Mouse (Mus musculus) layer of hippocampus, postnatal 10 days (tissue): ENCODE measurements at regions not wholly inside any gene's neighbourhood (a gene's known extent, or its start where the extent isn't known, plus 50 kb on each side); places are given as distances from the start of the nearest gene placed in this dataset.

ENCODE experiments used
- DNase-seq, 2 experiments: peaks; one replicate each; pipeline ENCODE4 v3.0.0; 2021; ENCODE audit warnings: low spot score in 2 of 2

DNA sequence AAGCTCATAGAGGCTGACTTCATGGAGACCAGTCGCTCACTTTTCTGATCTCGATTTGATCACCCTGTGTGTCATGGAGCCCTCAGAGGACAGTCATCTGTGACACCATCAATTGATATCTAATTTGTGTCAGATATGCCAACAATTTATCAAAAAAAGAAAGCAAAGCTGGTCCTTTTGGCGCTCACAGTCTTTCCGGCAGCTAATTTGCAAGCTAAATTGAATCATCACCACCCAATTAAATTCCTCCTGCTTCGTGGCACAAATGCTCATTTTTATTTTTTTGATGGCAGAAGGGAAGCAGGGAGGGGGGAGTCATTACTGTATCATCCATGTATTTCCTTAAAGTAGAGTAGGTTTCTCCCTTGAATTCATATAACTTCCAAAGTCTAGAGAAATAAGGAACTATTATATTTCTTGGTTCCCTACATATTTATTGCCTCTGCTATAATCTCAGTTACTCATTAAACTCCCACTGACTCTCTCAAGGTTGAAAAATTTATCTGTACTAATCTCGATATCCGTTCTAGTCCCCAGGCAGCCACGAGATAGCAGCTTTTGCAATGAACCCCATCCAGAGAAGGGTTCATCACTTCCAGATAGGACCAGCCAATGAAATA is 325.8 kb downstream of the Gpam start:
- DNase-seq: peak; percentile 8 to 19

DNA sequence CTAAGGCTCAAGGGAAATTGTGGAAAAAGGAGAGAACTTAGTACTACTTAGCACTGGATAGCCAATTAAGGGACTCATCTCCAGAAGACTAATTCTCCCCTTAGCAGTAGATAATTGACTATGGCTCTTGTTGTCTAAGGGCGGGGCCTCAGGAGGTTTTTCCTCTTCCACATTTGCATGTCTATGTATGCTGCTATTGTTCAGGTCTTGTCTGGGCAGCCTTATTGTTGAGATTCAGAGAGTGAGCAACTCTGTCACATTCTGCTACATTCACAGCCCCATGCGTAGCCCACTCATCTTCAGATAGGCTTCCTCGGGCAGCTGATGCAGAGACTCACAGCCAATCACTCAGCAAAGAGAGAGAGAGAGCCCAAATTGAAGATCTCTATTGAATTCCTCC is 339.9 kb downstream of the Gpam start:
- DNase-seq: no peak

DNA sequence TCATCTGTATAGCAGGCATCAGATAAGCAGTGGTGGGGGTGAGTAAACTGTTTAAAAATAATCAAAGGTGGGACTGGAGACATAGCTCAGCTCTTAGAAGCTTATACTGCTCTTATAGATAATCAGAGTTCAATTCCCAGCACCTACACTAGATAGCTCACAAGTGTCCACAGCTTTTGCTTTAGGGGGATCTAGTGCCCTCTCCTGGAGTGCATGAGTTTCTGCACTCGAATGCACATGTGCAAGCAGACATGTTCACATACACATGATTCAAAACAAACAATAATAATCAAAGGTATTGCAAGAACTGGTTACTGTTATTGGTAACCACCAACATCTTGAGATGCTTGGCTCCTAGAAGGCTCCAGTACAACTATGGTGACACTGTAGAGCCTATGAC is 343.3 kb downstream of the Gpam start:
- DNase-seq: no peak

DNA sequence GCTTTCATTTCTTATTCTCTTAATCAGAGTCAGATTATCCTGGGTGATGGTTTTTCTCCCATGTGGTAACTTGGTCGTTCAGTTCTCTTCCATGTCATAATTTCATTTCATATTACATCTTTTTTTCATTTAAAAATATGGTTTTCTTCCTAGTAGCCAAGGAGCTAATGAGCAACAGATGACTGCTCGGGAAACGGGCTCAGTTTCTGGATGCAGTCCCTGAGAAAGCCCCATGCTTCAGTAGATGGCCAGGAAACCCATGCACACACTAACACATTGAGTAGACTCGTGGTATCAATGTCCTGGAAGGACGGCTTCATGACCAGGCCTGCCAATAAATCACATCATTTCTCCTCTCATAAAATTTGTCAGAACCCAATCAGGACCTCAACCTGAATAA is 369.3 kb downstream of the Gpam start:
- no peak for DNase-seq

DNA sequence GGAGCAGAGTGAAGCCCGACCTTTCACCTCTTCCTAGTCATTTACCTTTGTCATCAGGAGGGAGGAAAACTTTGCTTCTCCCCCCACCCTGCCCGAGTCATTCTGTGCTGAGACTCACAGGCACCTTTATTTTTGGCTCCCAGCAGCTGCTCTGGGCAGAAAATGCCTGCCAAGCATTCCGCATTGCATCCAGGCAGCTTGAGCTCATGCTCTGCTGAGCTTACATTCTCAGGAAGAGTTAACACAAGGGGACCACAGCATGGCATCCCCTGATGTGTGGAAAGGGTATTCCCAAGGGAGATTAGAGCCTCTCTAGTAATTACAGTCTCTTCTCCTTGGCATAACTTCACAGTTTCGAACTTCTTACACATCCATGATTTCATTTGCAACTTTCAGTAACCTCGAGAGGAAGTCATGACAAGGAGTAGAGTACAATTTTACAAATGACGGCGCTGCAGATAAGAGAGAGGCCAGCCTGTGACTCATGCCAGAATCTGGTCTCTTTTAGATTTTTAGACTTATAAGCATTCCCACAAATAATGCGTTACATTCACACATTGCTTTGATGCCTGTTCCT is 370.3 kb downstream of the Gpam start:
- peak; percentile 13 to 35 for DNase-seq

DNA sequence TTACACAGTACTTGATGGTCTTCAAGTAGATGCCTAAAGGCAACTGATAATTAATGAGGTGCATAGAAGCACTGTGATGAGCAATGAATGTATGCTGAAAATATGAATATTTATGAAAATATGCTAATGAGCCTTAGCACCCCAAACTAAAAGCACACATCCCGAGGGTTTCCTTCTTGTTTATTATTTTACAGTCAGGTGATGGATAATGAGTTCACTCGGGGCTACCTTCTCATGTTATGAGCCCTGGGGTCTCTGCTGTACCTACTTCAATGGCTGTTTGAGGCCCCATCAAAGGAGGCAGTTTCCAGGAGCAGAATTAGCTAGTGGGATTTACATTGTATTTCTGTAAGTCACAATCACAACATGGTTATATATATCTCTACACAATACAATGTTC is 371.6 kb downstream of the Gpam start:
- no peak for DNase-seq

DNA sequence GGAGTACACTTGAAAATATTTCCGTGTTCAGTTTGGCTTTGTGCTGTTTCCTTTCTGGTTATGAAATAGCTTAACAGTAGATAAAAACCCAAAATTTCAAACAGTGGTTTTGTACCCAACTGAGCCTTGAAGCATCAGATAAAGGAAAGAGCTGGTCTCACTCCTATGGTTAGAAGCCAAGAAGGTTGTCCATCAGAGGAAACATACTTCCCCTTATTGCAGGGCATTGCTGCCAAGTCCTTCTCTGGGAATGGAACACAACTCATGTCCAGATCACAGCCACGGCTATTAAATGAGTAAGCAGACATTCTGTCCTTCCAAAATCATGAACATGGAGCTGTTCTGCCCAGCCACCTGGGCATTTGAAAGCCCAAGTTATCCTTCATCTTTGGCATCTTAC is 393.1 kb downstream of the Gpam start:
- no peak for DNase-seq

DNA sequence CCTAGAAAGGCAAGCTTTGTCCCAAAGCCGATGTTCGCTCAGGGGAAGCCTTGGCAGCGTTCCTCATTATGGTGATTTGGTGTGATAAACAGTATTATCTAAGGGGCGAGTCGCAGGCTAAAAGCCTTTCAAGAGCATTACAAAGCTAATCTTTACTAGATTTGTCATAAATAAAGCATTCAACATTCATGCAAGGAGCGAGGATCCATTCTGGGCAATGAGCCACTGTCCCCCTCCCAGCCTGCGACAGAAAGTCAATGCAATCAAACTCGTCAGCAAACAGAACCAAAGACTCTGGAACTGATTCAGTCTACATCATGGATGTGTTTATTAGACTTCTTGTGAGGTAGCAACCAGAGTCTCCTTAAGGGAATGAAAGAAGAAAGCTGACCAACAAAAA is 395.3 kb downstream of the Gpam start:
- DNase-seq: peak in 1 of 2 experiments; percentile 10

DNA sequence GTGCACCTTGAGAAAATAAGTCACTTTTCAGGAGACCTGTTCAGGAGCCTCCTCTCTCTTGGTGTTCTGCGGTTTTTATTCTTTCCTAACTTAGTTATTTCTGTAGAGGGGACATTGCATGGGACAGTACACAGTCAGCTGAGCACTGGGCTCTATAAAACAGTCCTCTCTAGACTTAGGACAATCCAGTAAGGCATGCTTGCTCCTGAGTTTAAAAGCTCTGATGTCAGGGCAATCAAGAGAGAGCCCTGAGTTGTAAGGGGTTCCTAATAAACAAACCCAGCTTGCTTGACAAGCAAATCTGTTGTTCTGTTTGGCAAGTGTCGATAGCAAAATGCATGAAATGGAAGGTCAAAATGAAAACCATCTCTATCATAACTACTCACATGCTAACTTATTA is 395.7 kb downstream of the Gpam start:
- no peak for DNase-seq

DNA sequence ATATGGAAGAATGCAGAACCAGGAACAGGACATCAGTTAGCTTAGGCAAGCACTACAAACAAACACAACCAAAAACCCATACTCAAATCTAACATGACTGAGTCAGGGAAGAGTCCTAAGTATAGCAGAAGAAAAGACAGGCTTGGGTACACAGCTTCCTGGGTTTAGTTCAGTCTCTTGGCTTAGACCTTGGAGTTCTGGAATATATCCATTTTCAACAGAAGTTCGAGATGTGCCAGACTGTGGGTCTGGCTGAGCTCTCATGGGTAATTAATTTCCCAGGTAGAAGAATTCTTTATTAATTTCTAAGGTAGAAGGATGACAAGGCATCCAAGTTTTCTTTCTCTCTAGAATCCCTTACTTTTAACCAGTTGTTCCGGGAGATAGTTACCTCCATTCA is 396.2 kb downstream of the Gpam start:
- no peak for DNase-seq

DNA sequence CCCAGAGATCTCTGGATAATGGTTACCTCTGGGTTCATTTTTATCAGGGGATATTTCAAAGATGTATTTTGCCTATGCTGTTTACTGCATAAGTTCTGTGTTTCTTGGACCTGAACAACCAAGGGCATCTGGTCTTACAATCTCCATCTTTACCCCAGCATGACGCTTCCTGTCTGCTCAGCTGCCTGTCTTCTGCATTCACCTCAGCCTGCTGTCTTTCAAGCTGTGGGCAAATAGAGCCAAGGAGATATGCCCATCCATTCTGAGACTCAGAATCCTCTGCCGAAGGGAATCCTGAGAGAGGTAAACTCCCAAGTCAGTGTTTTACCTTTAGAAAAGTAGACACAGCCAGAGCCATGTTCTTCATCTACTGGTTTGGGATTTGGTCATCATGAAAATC is 396.7 kb downstream of the Gpam start:
- DNase-seq: no peak

DNA sequence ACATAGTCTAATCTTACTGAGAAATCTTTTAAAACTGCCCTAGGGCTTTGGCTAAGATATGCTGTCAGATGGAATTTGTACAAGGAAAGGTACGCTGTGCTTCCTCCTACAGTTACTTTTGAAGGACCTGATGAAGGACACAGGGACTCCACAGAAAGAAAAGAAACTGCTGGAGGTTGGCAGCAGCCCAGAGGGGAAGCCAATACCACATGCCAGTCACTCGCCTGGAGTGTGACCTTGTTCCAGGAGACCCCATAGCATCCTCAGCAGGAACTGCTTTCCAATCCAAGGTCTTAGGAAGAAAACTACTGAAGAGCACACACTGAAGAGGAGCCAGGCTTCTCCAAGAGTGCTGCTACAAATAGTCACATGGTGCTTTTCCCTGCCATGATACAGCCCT is 404.9 kb downstream of the Gpam start:
- DNase-seq: no peak

DNA sequence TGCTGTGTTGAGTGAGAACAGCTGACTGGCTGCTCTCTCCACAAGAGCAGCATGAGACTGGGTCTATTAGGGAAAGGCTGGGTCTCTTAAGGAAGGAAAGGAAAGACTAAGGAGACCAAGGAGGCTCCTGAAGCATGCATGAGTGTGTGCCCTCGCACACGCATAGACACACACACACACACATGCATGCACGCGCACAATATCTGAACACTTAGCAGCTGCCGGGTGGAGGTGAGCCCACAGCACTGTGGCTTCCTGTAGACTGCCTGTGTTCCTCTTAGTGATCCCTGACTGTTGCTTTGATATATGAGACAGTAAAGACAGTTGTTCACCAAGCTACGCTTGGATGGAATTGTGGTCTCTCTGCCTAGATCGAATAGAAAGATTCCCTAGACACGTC is 429.6 kb downstream of the Gpam start:
- DNase-seq: no peak

DNA sequence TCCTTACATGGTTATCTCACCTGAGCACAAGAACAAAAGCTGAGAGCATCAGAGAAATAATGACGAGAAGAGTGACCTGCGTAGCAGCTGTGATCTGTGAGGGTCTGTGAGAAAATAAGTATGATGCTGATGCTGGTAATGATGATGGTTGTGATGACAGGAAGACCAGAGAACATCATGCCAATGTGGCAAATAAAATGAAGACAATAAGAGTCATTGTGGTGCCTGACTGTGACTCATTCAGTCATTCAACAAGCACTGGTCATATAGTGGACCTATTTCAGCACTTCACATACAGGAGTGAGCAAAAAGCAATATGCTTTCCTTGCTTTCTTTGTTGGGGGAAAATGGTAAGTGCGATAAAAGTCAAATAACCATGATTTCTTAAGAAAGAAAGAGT is 433.3 kb downstream of the Gpam start:
- no peak for DNase-seq

DNA sequence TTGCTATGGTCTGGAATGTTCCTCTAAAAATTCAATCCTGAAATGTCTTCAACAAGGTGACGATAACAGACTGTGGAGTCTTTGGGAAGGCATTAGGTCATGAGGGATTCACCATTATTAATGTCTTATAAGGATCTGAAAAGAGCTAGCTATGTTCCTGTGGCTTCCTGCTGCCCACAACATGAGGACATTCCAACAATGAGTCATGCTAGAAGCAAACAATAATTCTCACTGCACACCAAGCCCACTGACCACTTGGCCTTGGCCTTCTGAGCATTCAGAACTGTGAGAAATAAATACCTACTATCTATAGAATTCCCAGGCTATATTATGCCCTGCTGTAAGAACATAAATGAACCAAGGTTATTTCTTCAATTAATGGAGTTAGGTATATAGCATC is 433.9 kb downstream of the Gpam start:
- no peak for DNase-seq

DNA sequence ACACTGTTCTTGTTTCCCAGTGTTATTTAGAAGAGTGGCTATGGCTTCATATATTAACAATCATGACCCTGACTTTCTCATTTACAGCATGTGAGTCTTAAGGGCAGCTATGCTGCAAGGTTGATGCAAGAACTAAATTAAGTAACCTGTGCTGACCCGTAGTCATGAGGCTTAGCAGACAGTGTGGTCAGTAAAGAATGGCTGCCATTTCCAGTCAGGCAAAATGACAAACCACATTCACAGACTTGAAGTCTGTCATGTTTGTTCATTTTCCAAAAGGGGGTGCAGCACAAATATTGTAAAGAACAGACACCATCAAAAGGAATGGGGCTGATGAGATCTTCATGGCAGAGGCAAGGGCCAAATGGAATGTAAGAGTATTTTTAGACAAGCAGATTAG is 435.2 kb downstream of the Gpam start:
- no peak for DNase-seq

DNA sequence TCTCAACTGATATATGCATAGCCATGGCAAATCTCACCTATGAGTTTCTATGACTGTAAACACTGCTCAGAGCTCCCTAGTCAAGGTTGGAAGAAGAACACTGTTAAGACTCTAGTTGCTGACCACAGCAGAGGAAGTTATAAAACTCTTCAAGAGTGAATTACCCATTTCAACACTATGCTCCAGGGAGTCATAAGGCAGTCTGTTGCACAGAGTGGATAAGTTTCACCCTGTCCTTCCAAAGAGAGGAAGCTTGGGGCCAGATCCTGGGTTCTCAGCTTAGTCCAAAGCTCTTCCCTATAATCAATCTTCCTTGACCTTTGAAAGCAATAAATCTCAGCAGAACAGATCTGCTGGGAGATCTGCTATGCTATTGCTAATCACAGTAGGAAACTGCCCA is 438.4 kb downstream of the Gpam start:
- no peak for DNase-seq

DNA sequence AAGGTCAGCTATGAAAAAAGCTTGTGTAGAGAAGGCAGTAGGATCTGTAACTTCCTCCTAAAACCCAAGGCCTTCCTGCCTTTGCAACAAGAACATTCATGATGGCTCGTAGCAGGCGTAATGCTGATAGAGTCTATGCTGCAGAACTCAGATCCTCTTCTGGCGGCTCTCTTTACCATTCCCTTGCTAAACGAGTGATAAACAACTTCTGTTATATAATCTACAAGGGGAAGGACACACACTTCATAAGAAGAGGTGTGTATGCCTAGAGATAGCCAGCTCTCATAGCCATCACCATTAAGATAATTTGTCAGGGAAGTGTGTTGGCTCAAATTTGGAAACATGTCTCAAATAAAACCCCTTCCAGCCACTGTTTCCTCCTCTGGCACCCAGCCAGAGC is 441.9 kb downstream of the Gpam start:
- no peak for DNase-seq
